Mouse (Mus musculus) kidney, adult 2 months (tissue): ENCODE data around the gene BC030499.

ENCODE experiments used
- CTCF ChIP-seq: fragments of 200-500 bp; conservative IDR thresholded peaks from 2 replicates; pipeline ENCODE4 v1.5.1; 2011; ENCODE audit warnings: low read depth, mild to moderate bottlenecking, control low read depth, low read length, moderate library complexity, mixed read lengths; ENCODE audit not compliant: insufficient read depth, insufficient read length
- POLR2A ChIP-seq: fragments of 200-500 bp; IDR thresholded peaks from one replicate; pipeline ENCODE4 v1.6.1; 2011; ENCODE audit warnings: low read depth, low read length, control low read depth

- no peak for TF ChIP-seq CTCF
- no peak for TF ChIP-seq POLR2A
Observed at GRCm38 (mm10) chr11:78290654-78291053, at the start of gene BC030499.
